Mouse (Mus musculus) megakaryocyte, embryonic 14.5 days (primary cell): ENCODE data around the gene Pon1. TPM values are rescaled to one million over a fixed set of nuclear protein-coding genes. Genes with fewer than 3 reads are reported as not detected.
A peak's percentile ranks its signal among the peaks of the same experiment; 100 is the strongest.

Source experiments
- H3K27me3 ChIP-seq: replicated peaks from 2 replicates; pipeline ENCODE3; 2012; ENCODE audit warnings: inconsistent platforms
- H3K36me3 ChIP-seq: replicated peaks from 2 replicates; pipeline ENCODE3; 2012; ENCODE audit warnings: low read length, inconsistent platforms, mixed read lengths
- H3K4me1 ChIP-seq: 2 replicates; pipeline ENCODE4 v1.6.1; 2012; ENCODE audit warnings: inconsistent platforms
- H3K4me3 ChIP-seq: replicated peaks from 2 replicates; pipeline ENCODE3; 2012; ENCODE audit warnings: moderate library complexity, mild to moderate bottlenecking, inconsistent platforms
- H3K9me3 ChIP-seq: 2 replicates; pipeline ENCODE4 v1.6.1; 2012; ENCODE audit warnings: inconsistent platforms
- FLI1 ChIP-seq: IDR thresholded peaks from 2 replicates; pipeline ENCODE4 v1.6.1; 2012; ENCODE audit warnings: low read length, inconsistent platforms, mixed read lengths
- GATA1 ChIP-seq: IDR thresholded peaks from 3 replicates; pipeline ENCODE4 v1.6.1; 2012; ENCODE audit warnings: mixed read lengths, low read length, inconsistent platforms, borderline replicate concordance
- polyA plus RNA-seq: library from polyadenylated mRNA; stranded (reverse); fragments of >175 nt; gene quantifications from 2 replicates; pipeline ENCODE4 v1.2.3, GENCODE M21; 2012; ENCODE audit warnings: low replicate concordance; ENCODE audit not compliant: insufficient read depth

Pon1 gene
- polyA plus RNA-seq, 1 experiment, result not detected

GRCm38 (mm10) chr6:5162052-5162451, 31.7 kb downstream of the Pon1 start:
- Histone ChIP-seq H3K4me3 (no peak overlapping the region), H3K36me3 (no peaks in the 10 kb centered on the region), H3K9me3 (no peaks in the 10 kb centered on the region), H3K4me1 (peaks cover 82% of the 10 kb centered on the region), H3K27me3 (no peaks in the 10 kb centered on the region)
- TF ChIP-seq GATA1, result no peak
- TF ChIP-seq FLI1, result no peak

GRCm38 (mm10) chr6:5159385-5159791, 34.4 kb downstream of the Pon1 start:
- Histone ChIP-seq H3K9me3 (no peaks in the 10 kb centered on the region), H3K36me3 (no peaks in the 10 kb centered on the region), H3K4me3 (no peak overlapping the region), H3K27me3 (no peaks in the 10 kb centered on the region), H3K4me1 (peaks cover 84% of the 10 kb centered on the region)
- no peak for TF ChIP-seq FLI1
- TF ChIP-seq GATA1, result no peak

- Histone ChIP-seq H3K4me1 (peaks cover 89% of the 10 kb centered on the region), H3K9me3 (no peaks in the 10 kb centered on the region), H3K4me3 (peak overlapping the region; percentile 78), H3K36me3 (no peaks in the 10 kb centered on the region), H3K27me3 (no peaks in the 10 kb centered on the region)
- peak; percentile 81; the same call in 1 of the 3 replicates for TF ChIP-seq GATA1
- no peak for TF ChIP-seq FLI1
These were observed 37.0 kb downstream of the Pon1 start for GRCm38 (mm10) chr6:5156541-5157425.

GRCm38 (mm10) chr6:5155313-5155927, 38.3 kb downstream of the Pon1 start:
- peaks cover 97% of the 10 kb centered on the region for H3K4me1 ChIP-seq
- H3K27me3 ChIP-seq, result no peaks in the 10 kb centered on the region
- no peaks in the 10 kb centered on the region for H3K9me3 ChIP-seq
- no peaks in the 10 kb centered on the region for H3K36me3 ChIP-seq
- no peak overlapping the region for H3K4me3 ChIP-seq
- no peak for TF ChIP-seq GATA1
- no peak for TF ChIP-seq FLI1

GRCm38 (mm10) chr6:5154786-5155185, 39.0 kb downstream of the Pon1 start:
- TF ChIP-seq FLI1 (no peak), GATA1 (no peak)
- no peaks in the 10 kb centered on the region for H3K9me3 ChIP-seq
- no peaks in the 10 kb centered on the region for H3K27me3 ChIP-seq
- H3K4me1 ChIP-seq, result peaks cover 95% of the 10 kb centered on the region
- no peaks in the 10 kb centered on the region for H3K36me3 ChIP-seq
- no peak overlapping the region for H3K4me3 ChIP-seq

- no peaks in the 10 kb centered on the region for H3K27me3 ChIP-seq
- no peaks in the 10 kb centered on the region for H3K36me3 ChIP-seq
- peak overlapping the region; percentile 5 for H3K4me3 ChIP-seq
- no peaks in the 10 kb centered on the region for H3K9me3 ChIP-seq
- peaks cover 92% of the 10 kb centered on the region for H3K4me1 ChIP-seq
- TF ChIP-seq FLI1, result no peak
- TF ChIP-seq GATA1, result no peak; the same call in 2 of the 3 replicates
These were observed 41.6 kb downstream of the Pon1 start for GRCm38 (mm10) chr6:5152185-5152584.

- no peak for TF ChIP-seq FLI1
- TF ChIP-seq GATA1, result no peak
- Histone ChIP-seq H3K4me3 (no peak overlapping the region), H3K36me3 (no peaks in the 10 kb centered on the region), H3K27me3 (no peaks in the 10 kb centered on the region), H3K9me3 (no peaks in the 10 kb centered on the region), H3K4me1 (peaks cover 85% of the 10 kb centered on the region)
These were observed 42.6 kb downstream of the Pon1 start for GRCm38 (mm10) chr6:5151171-5151570.

GRCm38 (mm10) chr6:5149941-5150340, 43.8 kb downstream of the Pon1 start:
- no peaks in the 10 kb centered on the region for H3K27me3 ChIP-seq
- no peaks in the 10 kb centered on the region for H3K36me3 ChIP-seq

GRCm38 (mm10) chr6:5147488-5148142, 46.1 kb downstream of the Pon1 start:
- peak overlapping the region; percentile 80 for H3K4me3 ChIP-seq
- H3K9me3 ChIP-seq, result no peaks in the 10 kb centered on the region
- H3K36me3 ChIP-seq, result no peaks in the 10 kb centered on the region
- no peak for TF ChIP-seq GATA1
- TF ChIP-seq FLI1, result no peak
- peaks cover 66% of the 10 kb centered on the region for H3K4me1 ChIP-seq
- H3K27me3 ChIP-seq, result no peaks in the 10 kb centered on the region

More at GRCm38 (mm10) chr6:5149941-5150340, 43.8 kb downstream of the Pon1 start:
- TF ChIP-seq GATA1 (no peak), FLI1 (no peak)
- H3K9me3 ChIP-seq, result no peaks in the 10 kb centered on the region
- H3K4me3 ChIP-seq, result no peak overlapping the region
- H3K4me1 ChIP-seq, result peaks cover 83% of the 10 kb centered on the region
